Mouse (Mus musculus) intestine, embryonic 16.5 days (tissue): Measurements from ENCODE around the gene Brinp2. TPM values are rescaled to one million over a fixed set of nuclear protein-coding genes. Genes with fewer than 3 reads are reported as not detected.

Experiments
- ATAC-seq: fragments of 200-750 bp; cut with Nextera tagmentation; 2 replicates; pipeline ENCODE4 v1.8.0; 2017; ENCODE audit warnings: moderate TSS enrichment, moderate library complexity
- H3K27ac ChIP-seq: fragments of 300-500 bp; sonication (generic); 2 replicates; pipeline ENCODE4 v1.5.1; 2014; ENCODE audit warnings: mild to moderate bottlenecking, low read length
- H3K27me3 ChIP-seq: fragments of 300-500 bp; sonication (generic); replicated peaks from 2 replicates; pipeline ENCODE4 v1.6.1; 2014; ENCODE audit warnings: low read length, control low read depth, mixed read lengths; ENCODE audit not compliant: control insufficient read depth, insufficient read depth
- H3K36me3 ChIP-seq: fragments of 300-500 bp; sonication (generic); 2 replicates; pipeline ENCODE4 v1.6.1; 2014; ENCODE audit warnings: low read length, control low read depth; ENCODE audit not compliant: control insufficient read depth, insufficient read depth
- H3K4me1 ChIP-seq: fragments of 300-500 bp; sonication (generic); 2 replicates; pipeline ENCODE4 v1.6.1; 2014; ENCODE audit warnings: low read length, control low read depth, mixed read lengths; ENCODE audit not compliant: control insufficient read depth, insufficient read depth
- H3K4me2 ChIP-seq: fragments of 300-500 bp; sonication (generic); 2 replicates; pipeline ENCODE4 v1.6.1; 2014; ENCODE audit warnings: low read depth, low read length, control low read depth
- H3K4me3 ChIP-seq: fragments of 300-500 bp; sonication (generic); 2 replicates; pipeline ENCODE4 v1.5.1; 2014; ENCODE audit warnings: mild to moderate bottlenecking, low read length
- H3K9ac ChIP-seq: fragments of 300-500 bp; sonication (generic); 2 replicates; pipeline ENCODE4 v1.6.1; 2014; ENCODE audit warnings: low read depth, low read length
- H3K9me3 ChIP-seq: fragments of 300-500 bp; sonication (generic); 2 replicates; pipeline ENCODE4 v1.6.1; 2016; ENCODE audit warnings: low read length, control low read depth; ENCODE audit not compliant: control insufficient read depth
- WGBS: fragments of 180-500 bp; shearing (Covaris S2); extraction: QIAGEN DNeasy Blood & Tissue Kit; methylation state at CpG from one replicate; pipeline ENCODE4 v1.1.7; 2014; 5-methylcytosine and 5-hydroxymethylcytosine counted together
- polyA plus RNA-seq: library from polyadenylated mRNA; unstranded; fragments of >200 nt; fragmentation: Nextera tagmentation; extraction: Ambion mirVana; gene quantifications from 2 replicates; pipeline ENCODE4 v1.2.1, GENCODE M21; 2015

The Brinp2 gene
- 0.29 and 0.42 TPM in 2 replicates for polyA plus RNA-seq

DNA sequence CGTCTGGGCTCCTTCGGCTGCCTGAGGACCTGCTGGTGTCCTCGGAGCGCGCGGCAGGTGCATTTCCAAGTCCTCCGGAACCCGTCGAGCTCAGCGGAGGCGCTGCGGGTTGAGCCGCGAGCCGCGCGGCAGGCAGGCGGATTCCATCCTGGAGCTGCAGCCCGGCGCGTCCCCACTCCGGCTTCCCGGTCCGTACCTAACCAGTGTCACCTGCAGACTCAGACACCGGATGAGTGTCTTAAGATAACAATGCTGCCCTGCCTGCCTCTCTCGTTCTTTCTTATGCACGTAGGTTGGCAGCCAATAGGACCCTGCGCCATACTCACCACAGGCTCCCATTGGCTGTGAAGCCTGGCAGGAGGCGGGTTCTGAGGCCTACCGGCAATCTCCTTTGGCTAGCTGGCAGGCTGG lies at the start of gene Brinp2:
TSS of gene Brinp2 (minus strand) at position 276 of the 411 bp plus-strand sequence.
- peaks cover 5% of the 10 kb centered on the region for H3K4me1 ChIP-seq
- H3K36me3 ChIP-seq = no peaks in the 10 kb centered on the region
- WGBS = under 1% methylated on average over 30 of the region's 30 CpGs
- H3K27me3 ChIP-seq = peaks cover 22% of the 10 kb centered on the region
- peak within 1 kb of the TSS; percentile 54; the same call in 1 of the 2 replicates for H3K9ac ChIP-seq
- no peaks in the 10 kb centered on the region for H3K9me3 ChIP-seq
- H3K4me2 ChIP-seq = peak within 1 kb of the TSS; percentile 90
- H3K4me3 ChIP-seq = peak within 1 kb of the TSS; percentile 47
- peak; percentile 99 for ATAC-seq
- no peak within 1 kb of the TSS for H3K27ac ChIP-seq

GRCm38 (mm10) chr1:158400898-158401297 lies 44.8 kb upstream of the Brinp2 start:
- Histone ChIP-seq H3K27me3 (no peaks in the 10 kb centered on the region), H3K4me2 (no peak overlapping the region), H3K4me1 (no peaks in the 10 kb centered on the region), H3K4me3 (no peak overlapping the region), H3K9me3 (no peaks in the 10 kb centered on the region), H3K36me3 (no peaks in the 10 kb centered on the region), H3K9ac (no peak overlapping the region), H3K27ac (no peak overlapping the region)
- 50% methylated on average over 2 of the region's 2 CpGs for WGBS
- no peak for ATAC-seq

DNA sequence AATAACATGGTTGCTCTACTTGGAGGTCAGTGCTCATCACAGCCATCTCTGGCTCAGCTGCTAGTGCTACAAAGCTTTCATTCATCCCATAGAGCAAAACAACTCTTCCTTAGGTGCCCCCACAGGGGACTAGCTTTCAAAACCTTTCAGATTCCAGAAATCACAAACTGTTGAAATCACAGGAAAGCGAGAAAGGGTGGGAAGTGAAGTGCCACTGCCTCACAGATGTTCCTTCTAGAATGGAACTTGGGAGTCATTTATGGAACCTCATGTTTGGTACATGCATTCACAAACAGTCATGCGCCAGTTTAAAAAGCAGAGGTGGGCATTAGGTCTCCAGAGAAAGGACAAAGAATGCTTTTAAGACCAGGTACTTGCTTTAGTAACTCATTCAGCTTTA lies 40.9 kb upstream of the Brinp2 start:
- H3K27ac ChIP-seq = no peak overlapping the region
- no peak for ATAC-seq
- WGBS = 89% methylated on average over 2 of the region's 2 CpGs
- no peak overlapping the region for H3K4me2 ChIP-seq
- no peaks in the 10 kb centered on the region for H3K27me3 ChIP-seq
- H3K4me3 ChIP-seq = no peak overlapping the region
- no peaks in the 10 kb centered on the region for H3K9me3 ChIP-seq
- no peak overlapping the region for H3K9ac ChIP-seq
- H3K36me3 ChIP-seq = no peaks in the 10 kb centered on the region
- no peaks in the 10 kb centered on the region for H3K4me1 ChIP-seq

- Histone ChIP-seq H3K4me3 (no peak overlapping the region), H3K9me3 (no peaks in the 10 kb centered on the region), H3K4me1 (no peaks in the 10 kb centered on the region), H3K9ac (no peak overlapping the region), H3K27me3 (no peaks in the 10 kb centered on the region), H3K27ac (no peak overlapping the region), H3K36me3 (no peaks in the 10 kb centered on the region), H3K4me2 (no peak overlapping the region)
- no peak for ATAC-seq
- WGBS = 75% methylated on average over 4 of the region's 4 CpGs
Measured at GRCm38 (mm10) chr1:158390693-158391092, 34.6 kb upstream of the Brinp2 start.

DNA sequence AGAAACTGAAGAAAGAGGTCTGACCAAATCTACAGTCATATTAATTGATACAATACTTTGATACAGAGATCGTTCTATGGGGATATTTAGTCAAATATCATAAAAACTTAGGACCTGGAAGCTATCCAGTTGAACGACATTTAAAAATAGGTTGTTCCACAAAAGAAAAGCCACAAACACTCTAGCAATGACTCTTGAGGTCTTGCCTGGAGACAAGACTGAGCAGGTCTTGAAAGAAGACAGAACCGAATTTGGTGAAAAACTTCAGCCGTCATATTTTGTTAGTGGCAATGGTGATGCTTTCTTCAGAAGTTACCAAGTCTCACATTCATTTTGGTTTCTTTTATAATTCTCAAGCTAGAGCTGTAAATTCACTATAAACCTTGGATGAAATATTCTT lies 32.9 kb upstream of the Brinp2 start:
- H3K27me3 ChIP-seq = no peaks in the 10 kb centered on the region
- no peaks in the 10 kb centered on the region for H3K9me3 ChIP-seq
- H3K4me2 ChIP-seq = no peak overlapping the region
- no peaks in the 10 kb centered on the region for H3K36me3 ChIP-seq
- H3K4me3 ChIP-seq = no peak overlapping the region
- 91% methylated on average over 4 of the region's 4 CpGs for WGBS
- H3K27ac ChIP-seq = no peak overlapping the region
- H3K4me1 ChIP-seq = no peaks in the 10 kb centered on the region
- ATAC-seq = no peak
- no peak overlapping the region for H3K9ac ChIP-seq

DNA sequence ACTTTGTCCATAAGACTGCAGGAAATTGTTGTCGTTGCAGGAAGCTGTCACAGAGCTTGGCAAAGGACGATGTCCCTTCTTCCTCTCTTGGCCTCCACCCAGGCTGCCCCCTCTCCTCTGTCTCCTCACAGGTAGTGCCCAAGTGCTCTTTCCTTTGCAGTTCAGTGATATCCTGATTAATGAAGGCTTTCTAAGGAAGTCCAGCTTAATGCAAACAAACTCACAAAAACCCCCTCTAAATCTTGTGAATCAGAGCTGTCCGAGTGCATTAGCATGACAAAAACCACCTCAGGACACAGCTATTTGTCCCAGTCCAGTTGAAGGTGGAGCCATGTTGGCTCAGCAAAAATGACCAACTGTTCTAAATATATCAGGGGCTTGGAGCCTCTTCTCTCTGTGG lies 30.7 kb upstream of the Brinp2 start:
- no peak for ATAC-seq
- H3K27ac ChIP-seq = no peak overlapping the region
- no peak overlapping the region for H3K4me2 ChIP-seq
- no peaks in the 10 kb centered on the region for H3K4me1 ChIP-seq
- H3K36me3 ChIP-seq = no peaks in the 10 kb centered on the region
- 43% methylated on average over 3 of the region's 3 CpGs for WGBS
- no peaks in the 10 kb centered on the region for H3K27me3 ChIP-seq
- H3K9ac ChIP-seq = no peak overlapping the region
- no peaks in the 10 kb centered on the region for H3K9me3 ChIP-seq
- H3K4me3 ChIP-seq = no peak overlapping the region

- no peak overlapping the region for H3K27ac ChIP-seq
Measured at GRCm38 (mm10) chr1:158385311-158385710, 29.2 kb upstream of the Brinp2 start.

GRCm38 (mm10) chr1:158383210-158383609 lies 27.1 kb upstream of the Brinp2 start:
- Histone ChIP-seq H3K36me3 (no peaks in the 10 kb centered on the region), H3K27me3 (no peaks in the 10 kb centered on the region), H3K4me3 (no peak overlapping the region), H3K27ac (no peak overlapping the region), H3K4me2 (no peak overlapping the region), H3K9me3 (no peaks in the 10 kb centered on the region), H3K4me1 (no peaks in the 10 kb centered on the region), H3K9ac (no peak overlapping the region)
- WGBS = 79% methylated on average over 3 of the region's 3 CpGs
- no peak for ATAC-seq

More at GRCm38 (mm10) chr1:158385311-158385710, 29.2 kb upstream of the Brinp2 start:
- Histone ChIP-seq H3K9me3 (no peaks in the 10 kb centered on the region), H3K4me2 (no peak overlapping the region), H3K27me3 (no peaks in the 10 kb centered on the region), H3K36me3 (no peaks in the 10 kb centered on the region), H3K9ac (no peak overlapping the region), H3K4me3 (no peak overlapping the region), H3K4me1 (no peaks in the 10 kb centered on the region)
- 87% methylated on average over 2 of the region's 2 CpGs for WGBS
- ATAC-seq = no peak

DNA sequence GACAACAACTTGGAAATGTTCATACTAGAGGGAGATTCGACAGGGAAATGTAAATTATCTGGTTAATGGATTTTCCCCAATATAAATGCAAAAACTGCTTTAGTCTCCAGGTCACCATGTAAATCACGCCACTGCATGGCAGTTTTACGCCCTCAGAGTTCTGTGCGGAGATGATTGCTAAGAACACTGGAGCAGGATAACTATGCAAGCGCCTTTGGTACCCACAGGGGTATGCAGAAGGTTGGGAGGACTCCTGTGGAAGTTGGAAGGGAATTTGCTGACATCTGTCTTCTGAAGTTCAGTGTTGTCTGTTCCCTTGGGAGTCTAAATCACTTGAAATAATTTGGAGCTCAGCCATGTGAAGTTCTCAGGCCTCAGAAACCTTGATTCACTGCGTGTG lies 26.2 kb upstream of the Brinp2 start:
- 62% methylated on average over 6 of the region's 6 CpGs for WGBS
- H3K36me3 ChIP-seq = no peaks in the 10 kb centered on the region
- H3K27ac ChIP-seq = no peak overlapping the region
- no peak overlapping the region for H3K4me3 ChIP-seq
- H3K9ac ChIP-seq = no peak overlapping the region
- ATAC-seq = no peak
- H3K4me1 ChIP-seq = no peaks in the 10 kb centered on the region
- H3K27me3 ChIP-seq = no peaks in the 10 kb centered on the region
- H3K4me2 ChIP-seq = no peak overlapping the region
- no peaks in the 10 kb centered on the region for H3K9me3 ChIP-seq

GRCm38 (mm10) chr1:158364461-158364860 lies 8.3 kb upstream of the Brinp2 start:
- WGBS = 54% methylated on average over 1 of the region's 1 CpGs
- H3K36me3 ChIP-seq = no peaks in the 10 kb centered on the region
- no peak overlapping the region for H3K9ac ChIP-seq
- no peak overlapping the region for H3K4me2 ChIP-seq
- ATAC-seq = no peak
- H3K27me3 ChIP-seq = peaks cover 14% of the 10 kb centered on the region; the same call in 1 of the 2 replicates
- no peaks in the 10 kb centered on the region for H3K4me1 ChIP-seq
- no peaks in the 10 kb centered on the region for H3K9me3 ChIP-seq
- no peak overlapping the region for H3K27ac ChIP-seq
- H3K4me3 ChIP-seq = no peak overlapping the region
